In genomic region chr7:100014123-100014600, GRCm38 (mm10) we compare ENCODE assay signal across 11 mouse cellular contexts. TPM values are rescaled to one million over a fixed set of nuclear protein-coding genes. Genes with fewer than 3 reads are reported as not detected.
DNase-seq lines count a peak whose midpoint lies in the region; ATAC-seq and TF ChIP-seq lines count a peak whose summit lies in the region.
"Had no signal": no experiment of that assay in that cellular context is flagged by ENCODE, and none has a peak within 500 bp of the region (broad histone marks: within the 10 kb centered on the region; RNA-seq: fewer than 3 reads in every experiment).

No protein-coding gene starts in this region.

- H3K79me2 ChIP-seq in liver, adult 2 months (ENCODE audit: control insufficient read depth, insufficient read depth, low read length): no peaks in the 10 kb centered on the region

- H3K36me3 ChIP-seq in liver, adult 2 months (ENCODE audit: control insufficient read depth, insufficient read depth, low read length): no peaks in the 10 kb centered on the region
- H3K36me3 ChIP-seq in liver, postnatal 0 days (replicated peaks; ENCODE audit: insufficient read depth, low read length): no peaks in the 10 kb centered on the region
- no peaks in the 10 kb centered on the region for H3K36me3 ChIP-seq in forebrain, embryonic 13.5 days (ENCODE audit: poor library complexity, severe bottlenecking)
- H3K36me3 ChIP-seq: heart, embryonic 15.5 days; limb, embryonic 10.5 days had no signal

- no peak for ATAC-seq in liver, postnatal 0 days
- ATAC-seq in megakaryocyte progenitor cell, adult 5-6 weeks (replicated peaks; ENCODE audit: poor library complexity): peak; percentile 26; the same call in 1 of the 2 replicates
- no peak for ATAC-seq in forebrain, embryonic 13.5 days
- ATAC-seq in inflammation-experienced regulatory T-cells, adult 6 months: no peak
- ATAC-seq: midbrain, embryonic 16.5 days had no signal

- H3K4me1 ChIP-seq in liver, adult 2 months (ENCODE audit: control insufficient read depth, insufficient read depth, low read length): peaks cover 23% of the 10 kb centered on the region
- H3K4me1 ChIP-seq in liver, postnatal 0 days (ENCODE audit: insufficient read depth): 0 out of 2 replicates have a peak, but pooled peaks cover 7% of the 10 kb centered on the region
- peaks cover 3% of the 10 kb centered on the region; the same call in 1 of the 2 replicates for H3K4me1 ChIP-seq in forebrain, embryonic 13.5 days

- DNase-seq in liver, adult 2 months (ENCODE audit: extremely low read depth, low read depth, low spot score): peak; percentile 62
- DNase-seq in liver, postnatal 0 days: no peak
- peak; percentile 78 for DNase-seq in brain, adult 2 months (ENCODE audit: low read depth, low spot score)
- peak; percentile 69 for DNase-seq in gastrocnemius, postnatal 25 days
- DNase-seq in thymus, postnatal 36 days: no peak

- WGBS in liver, adult 2 months: 79% methylated on average over 8 of the region's 8 CpGs
- 62% methylated on average over 8 of the region's 8 CpGs for WGBS in liver, postnatal 0 days (ENCODE audit: insufficient replicate concordance)
- 72% methylated on average over 8 of the region's 8 CpGs for WGBS in forebrain, embryonic 13.5 days

- no peak for TF ChIP-seq POLR2A in liver, adult 2 months (IDR thresholded peaks at IDR 0.05; ENCODE audit: extremely low read depth, insufficient read depth, low read length)

- TF ChIP-seq CTCF in liver, adult 2 months (IDR thresholded peaks at IDR 0.05; ENCODE audit: low read depth, low read length): no peak
- TF ChIP-seq CTCF in liver, postnatal 0 days (IDR thresholded peaks at IDR 0.05; ENCODE audit: low read depth): no peak

- H3K27ac ChIP-seq in liver, adult 2 months (replicated peaks; ENCODE audit: insufficient read depth, low read depth, low read length): no peak overlapping the region
- no peak overlapping the region for H3K27ac ChIP-seq in liver, postnatal 0 days (ENCODE audit: low read depth)
- H3K27ac ChIP-seq in forebrain, embryonic 13.5 days: no peak overlapping the region
- H3K27ac ChIP-seq: heart, embryonic 15.5 days; limb, embryonic 10.5 days had no signal

- H3K4me3 ChIP-seq in liver, adult 2 months (ENCODE audit: insufficient read depth, low read depth, low read length): no peak overlapping the region
- H3K4me3 ChIP-seq in liver, postnatal 0 days (ENCODE audit: low read depth, low read length): no peak overlapping the region
- no peak overlapping the region for H3K4me3 ChIP-seq in forebrain, embryonic 13.5 days
- H3K4me3 ChIP-seq: heart, embryonic 15.5 days; limb, embryonic 10.5 days had no signal

- no peak for TF ChIP-seq EP300 in liver, postnatal 0 days (IDR thresholded peaks at IDR 0.05; ENCODE audit: low read depth)

- no peaks in the 10 kb centered on the region for H3K27me3 ChIP-seq in liver, adult 2 months (ENCODE audit: control insufficient read depth, insufficient read depth, low read length)
- H3K27me3 ChIP-seq in liver, postnatal 0 days (ENCODE audit: insufficient read depth, low read length): peaks cover 10% of the 10 kb centered on the region; the same call in 1 of the 2 replicates
- H3K27me3 ChIP-seq in forebrain, embryonic 13.5 days: peaks cover 16% of the 10 kb centered on the region

- no peak overlapping the region for H3K9ac ChIP-seq in liver, adult 2 months (ENCODE audit: low read depth, low read length)
- H3K9ac ChIP-seq in liver, postnatal 0 days (replicated peaks): no peak overlapping the region
- H3K9ac ChIP-seq in forebrain, embryonic 13.5 days: no peak overlapping the region
- H3K9ac ChIP-seq: heart, embryonic 15.5 days had no signal

- no peak overlapping the region for H3K4me2 ChIP-seq in liver, postnatal 0 days (ENCODE audit: low read depth, low read length)
- H3K4me2 ChIP-seq in forebrain, embryonic 13.5 days: no peak overlapping the region
- H3K4me2 ChIP-seq: heart, embryonic 15.5 days had no signal

- H3K9me3 ChIP-seq in liver, postnatal 0 days (ENCODE audit: low read length): no peaks in the 10 kb centered on the region
- H3K9me3 ChIP-seq in forebrain, embryonic 13.5 days (replicated peaks): no peaks in the 10 kb centered on the region
- H3K9me3 ChIP-seq: heart, embryonic 15.5 days; limb, embryonic 10.5 days had no signal

RNA-seq across cellular contexts. Expression of gene Chrdl2, which starts 8.2 kb away (rescaled TPM):
- not detected in 2 replicates for total RNA-seq in liver, adult 2 months (2014; rRNA removed)
- 0.05 TPM in 1 of 2 replicates, not detected in the other for polyA plus RNA-seq in liver, adult 2 months (2012; rRNA removed)
- not detected in 2 replicates for polyA plus RNA-seq in liver, postnatal 0 days (2015; fragmentation: Nextera tagmentation; extraction: Ambion mirVana)
- total RNA-seq in gastrocnemius, postnatal 25 days (2021): 1 to 10 TPM; 1.8 to 3.1 TPM
- total RNA-seq in megakaryocyte progenitor cell, adult 5-6 weeks (2015): not detected in 2 replicates
- total RNA-seq in megakaryocyte progenitor cell, adult 5-6 weeks (2017): not detected in 2 replicates
- polyA plus RNA-seq in forebrain, embryonic 13.5 days (2015; fragmentation: Nextera tagmentation; extraction: Ambion mirVana): not detected in 2 replicates
- polyA plus RNA-seq in inflammation-experienced regulatory T-cells, adult 6 months (2017; shearing (Covaris generic)): not detected

RNA-seq across cellular contexts. Expression of gene Rnf169, which starts 33.9 kb away (rescaled TPM):
- 27.6 and 31.5 TPM in 2 replicates for total RNA-seq in liver, adult 2 months (2014; rRNA removed)
- polyA plus RNA-seq in liver, adult 2 months (2012; rRNA removed): 5.6 and 6.5 TPM in 2 replicates
- polyA plus RNA-seq in liver, postnatal 0 days (2015; fragmentation: Nextera tagmentation; extraction: Ambion mirVana): 2.5 and 2.8 TPM in 2 replicates
- 1 to 10 TPM; 4.7 to 5.3 TPM for total RNA-seq in gastrocnemius, postnatal 25 days (2021)
- total RNA-seq in megakaryocyte progenitor cell, adult 5-6 weeks (2015): 11.3 and 13.3 TPM in 2 replicates
- 14.1 and 18.3 TPM in 2 replicates for total RNA-seq in megakaryocyte progenitor cell, adult 5-6 weeks (2017)
- 3.8 and 5.5 TPM in 2 replicates for polyA plus RNA-seq in forebrain, embryonic 13.5 days (2015; fragmentation: Nextera tagmentation; extraction: Ambion mirVana)
- polyA plus RNA-seq in inflammation-experienced regulatory T-cells, adult 6 months (2017; shearing (Covaris generic)): 10 to 100 TPM in 1 of 3 experiments, 1 to 10 TPM in 2; 5.3 to 10.6 (median 8.4) TPM

Comparison
In these comparisons a context has a peak if more than half of its experiments do, and no peak if none do; other contexts are left out.
1. DNase-seq: peak in liver, adult 2 months (single experiment), brain, adult 2 months (single experiment) and gastrocnemius, postnatal 25 days (single experiment); none in liver, postnatal 0 days (single experiment) and thymus, postnatal 36 days (0 of 2).